Mouse (Mus musculus): ENCODE data around the gene Lrrc28.
A peak's percentile ranks its signal among the peaks of the same experiment; 100 is the strongest.

Lrrc28 gene

GRCm38 (mm10) chr7:67487889-67488411 lies 157.1 kb downstream of the Lrrc28 start:
- no peak for DNase-seq (ENCODE audit: low spot score)

- DNase-seq (ENCODE audit: low spot score) = no peak
Measured at GRCm38 (mm10) chr7:67486925-67487760, 157.9 kb downstream of the Lrrc28 start.

- no peak for DNase-seq (ENCODE audit: low spot score)
Measured at GRCm38 (mm10) chr7:67486417-67486816, 158.7 kb downstream of the Lrrc28 start.

- DNase-seq (ENCODE audit: low spot score) = no peak
Measured at GRCm38 (mm10) chr7:67483698-67484097, 161.4 kb downstream of the Lrrc28 start.

GRCm38 (mm10) chr7:67479576-67480413 lies 165.3 kb downstream of the Lrrc28 start:
- no peak for DNase-seq (ENCODE audit: low spot score)

- DNase-seq (ENCODE audit: low spot score) = no peak
Measured at GRCm38 (mm10) chr7:67479168-67479567, 165.9 kb downstream of the Lrrc28 start.

GRCm38 (mm10) chr7:67477996-67478395 lies 167.1 kb downstream of the Lrrc28 start:
- no peak for DNase-seq (ENCODE audit: low spot score)

- peak; percentile 71 for DNase-seq (ENCODE audit: low spot score)
Measured at GRCm38 (mm10) chr7:67471295-67471694, 173.8 kb downstream of the Lrrc28 start.

GRCm38 (mm10) chr7:67468802-67469408 lies 176.2 kb downstream of the Lrrc28 start:
- no peak for DNase-seq (ENCODE audit: low spot score)

- no peak for DNase-seq (ENCODE audit: low spot score)
Measured at GRCm38 (mm10) chr7:67468180-67468579, 176.9 kb downstream of the Lrrc28 start.

GRCm38 (mm10) chr7:67466322-67466721 lies 178.7 kb downstream of the Lrrc28 start:
- no peak for DNase-seq (ENCODE audit: low spot score)

- DNase-seq (ENCODE audit: low spot score) = peak; percentile 38
Measured at GRCm38 (mm10) chr7:67464633-67465032, 180.4 kb downstream of the Lrrc28 start.

GRCm38 (mm10) chr7:67463565-67463964 lies 181.5 kb downstream of the Lrrc28 start:
- peak; percentile 85 for DNase-seq (ENCODE audit: low spot score)
